Comparison of ENCODE assay signal across 24 mouse cellular contexts in the genomic region with DNA sequence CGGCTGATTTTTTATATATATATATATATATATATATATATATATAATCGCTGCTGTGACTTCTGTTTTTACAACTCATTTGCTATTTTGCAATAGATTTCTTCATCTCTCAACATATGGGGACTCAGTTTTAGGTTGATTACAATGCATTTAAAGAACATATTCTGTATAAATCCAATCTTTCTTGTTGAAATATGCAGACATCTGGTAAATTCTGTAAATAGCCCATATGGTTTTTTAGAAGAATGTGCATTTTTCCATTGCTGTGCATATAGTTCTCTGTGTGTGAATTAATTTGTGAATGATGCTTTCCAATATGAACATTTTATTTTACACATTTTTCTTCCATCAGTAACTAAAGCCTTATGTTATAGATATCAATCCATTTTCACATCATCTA.
DNase-seq lines count a peak whose midpoint lies in the region; ATAC-seq lines count a peak whose summit lies in the region.
"Had no signal": no experiment of that assay in that cellular context is flagged by ENCODE, and none has a peak within 500 bp of the region (broad histone marks: within the 10 kb centered on the region; RNA-seq: fewer than 3 reads in every experiment).

No protein-coding gene starts in this region.

- peak; percentile 36; the same call in 1 of the 2 replicates for ATAC-seq in forebrain, embryonic 16.5 days
- ATAC-seq in forebrain, embryonic 13.5 days = no peak; the same call in 1 of the 2 replicates
- no peak for ATAC-seq in erythroblast, adult 5-6 weeks (replicated peaks; ENCODE audit: low FRiP score, poor library complexity, severe bottlenecking)
- ATAC-seq: CD4-positive, CD25-positive, alpha-beta regulatory T cell, adult 4 months; hindbrain, embryonic 16.5 days; intestine, embryonic 15.5 days had no signal

- H3K36me3 ChIP-seq in forebrain, embryonic 16.5 days (ENCODE audit: control insufficient read depth, insufficient read depth) = no peaks in the 10 kb centered on the region
- H3K36me3 ChIP-seq in forebrain, embryonic 13.5 days (ENCODE audit: poor library complexity, severe bottlenecking) = no peaks in the 10 kb centered on the region
- H3K36me3 ChIP-seq: heart, embryonic 12.5 days; heart, embryonic 15.5 days; hindbrain, embryonic 10.5 days; hindbrain, embryonic 13.5 days; intestine, embryonic 15.5 days had no signal

- H3K27me3 ChIP-seq in forebrain, embryonic 16.5 days (replicated peaks; ENCODE audit: control insufficient read depth, insufficient read depth, low read length) = no peaks in the 10 kb centered on the region
- no peaks in the 10 kb centered on the region for H3K27me3 ChIP-seq in forebrain, embryonic 13.5 days
- H3K27me3 ChIP-seq: heart, embryonic 12.5 days; heart, embryonic 15.5 days; hindbrain, embryonic 13.5 days; intestine, embryonic 15.5 days had no signal

- no peak overlapping the region for H3K4me3 ChIP-seq in forebrain, embryonic 16.5 days (replicated peaks; ENCODE audit: low read length)
- H3K4me3 ChIP-seq in forebrain, embryonic 13.5 days = no peak overlapping the region
- H3K4me3 ChIP-seq: heart, embryonic 12.5 days; heart, embryonic 15.5 days; hindbrain, embryonic 10.5 days; hindbrain, embryonic 13.5 days; intestine, embryonic 15.5 days had no signal

- no peak overlapping the region for H3K27ac ChIP-seq in forebrain, embryonic 16.5 days (ENCODE audit: low read length)
- H3K27ac ChIP-seq in forebrain, embryonic 13.5 days = no peak overlapping the region
- H3K27ac ChIP-seq: heart, embryonic 15.5 days; hindbrain, embryonic 10.5 days; hindbrain, embryonic 13.5 days; intestine, embryonic 15.5 days had no signal

- WGBS in forebrain, embryonic 16.5 days = 67% methylated on average over 2 of the region's 2 CpGs
- 83% methylated on average over 2 of the region's 2 CpGs for WGBS in forebrain, embryonic 13.5 days

- no peaks in the 10 kb centered on the region for H3K4me1 ChIP-seq in forebrain, embryonic 16.5 days (replicated peaks; ENCODE audit: control insufficient read depth, insufficient read depth, low read length)
- H3K4me1 ChIP-seq in forebrain, embryonic 13.5 days = no peaks in the 10 kb centered on the region
- H3K4me1 ChIP-seq: heart, embryonic 12.5 days; heart, embryonic 15.5 days; hindbrain, embryonic 10.5 days; hindbrain, embryonic 13.5 days; intestine, embryonic 15.5 days had no signal

- DNase-seq in left cerebral cortex, adult 11 months (ENCODE audit: low spot score) = peak; percentile 2
- no peak for DNase-seq in left cerebral cortex, adult 18-20 months (ENCODE audit: low spot score in 2 of 2)
- peak; percentile 24 for DNase-seq in brain, embryonic 18.5 days (ENCODE audit: low read depth, low spot score)
- DNase-seq: adrenal gland, adult 8-10 months; adrenal gland, postnatal 25 days; cerebellum, adult 18-20 months; cerebellum, adult 9-10 months; cerebellum, postnatal 14 days; gastrocnemius, postnatal 25 days; heart, adult 18-20 months; heart, postnatal 10 days; heart, postnatal 36 days; kidney, adult 11 months; kidney, adult 8-10 months had no signal

- H3K9ac ChIP-seq in forebrain, embryonic 16.5 days (replicated peaks; ENCODE audit: low read depth, low read length) = no peak overlapping the region
- no peak overlapping the region for H3K9ac ChIP-seq in forebrain, embryonic 13.5 days
- H3K9ac ChIP-seq: heart, embryonic 12.5 days; heart, embryonic 15.5 days; hindbrain, embryonic 13.5 days; intestine, embryonic 15.5 days had no signal

- no peak overlapping the region for H3K4me2 ChIP-seq in forebrain, embryonic 16.5 days (ENCODE audit: low read length)
- H3K4me2 ChIP-seq in forebrain, embryonic 13.5 days = no peak overlapping the region
- H3K4me2 ChIP-seq: heart, embryonic 12.5 days; heart, embryonic 15.5 days; hindbrain, embryonic 13.5 days; intestine, embryonic 15.5 days had no signal

- no peaks in the 10 kb centered on the region for H3K9me3 ChIP-seq in forebrain, embryonic 16.5 days (ENCODE audit: control insufficient read depth, low read length)
- H3K9me3 ChIP-seq in forebrain, embryonic 13.5 days (replicated peaks) = no peaks in the 10 kb centered on the region
- H3K9me3 ChIP-seq: heart, embryonic 12.5 days; heart, embryonic 15.5 days; hindbrain, embryonic 10.5 days; hindbrain, embryonic 13.5 days; intestine, embryonic 15.5 days had no signal

Comparison
In these comparisons a context has a peak if more than half of its experiments do, and no peak if none do; other contexts are left out.
1. DNase-seq: peak in left cerebral cortex, adult 11 months (single experiment) and brain, embryonic 18.5 days (single experiment); none in left cerebral cortex, adult 18-20 months (0 of 2).